Mouse (Mus musculus): ENCODE data around the gene Car6. TPM values are rescaled to one million over a fixed set of nuclear protein-coding genes. Genes with fewer than 3 reads are reported as not detected.

Car6 gene
- polyA plus RNA-seq, 1 experiment from 2014 or later: 0.33 TPM

GRCm38 (mm10) chr4:150213910-150214309 is 12.8 kb upstream of the Car6 start:
- H3K27ac ChIP-seq: no peak overlapping the region
- H3K27me3 ChIP-seq: no peaks in the 10 kb centered on the region
- H3K4me2 ChIP-seq: no peak overlapping the region
- 38% methylated on average over 5 of the region's 5 CpGs for WGBS
- no peaks in the 10 kb centered on the region for H3K9me3 ChIP-seq
- H3K36me3 ChIP-seq: no peaks in the 10 kb centered on the region
- peaks cover 7% of the 10 kb centered on the region for H3K4me1 ChIP-seq (replicated peaks)
- no peak for ATAC-seq (ENCODE audit: insufficient number of reproducible peaks, insufficient read depth, low FRiP score, low TSS enrichment, low read depth)
- H3K4me3 ChIP-seq (replicated peaks): no peak overlapping the region
- H3K9ac ChIP-seq (replicated peaks): no peak overlapping the region

- Histone ChIP-seq H3K4me1 (replicated peaks) (peaks cover 7% of the 10 kb centered on the region), H3K9me3 (no peaks in the 10 kb centered on the region), H3K27me3 (no peaks in the 10 kb centered on the region), H3K9ac (replicated peaks) (0 out of 2 replicates have a peak overlapping the region, but pooled peaks have one; percentile 27), H3K4me3 (replicated peaks) (peak overlapping the region; percentile 38), H3K4me2 (peak overlapping the region; percentile 61), H3K36me3 (no peaks in the 10 kb centered on the region), H3K27ac (peak overlapping the region; percentile 70)
- 2% methylated on average over 15 of the region's 15 CpGs for WGBS
- peak; percentile 80; the same call in 1 of the 2 replicates for ATAC-seq (ENCODE audit: insufficient number of reproducible peaks, insufficient read depth, low FRiP score, low TSS enrichment, low read depth)
These were observed 11.4 kb upstream of the Car6 start for GRCm38 (mm10) chr4:150212553-150212971.

GRCm38 (mm10) chr4:150211930-150212552 is 10.9 kb upstream of the Car6 start:
- Histone ChIP-seq H3K4me3 (replicated peaks) (peak overlapping the region; percentile 38), H3K36me3 (no peaks in the 10 kb centered on the region), H3K4me2 (peak overlapping the region; percentile 61), H3K27ac (no peak overlapping the region), H3K9me3 (no peaks in the 10 kb centered on the region), H3K4me1 (replicated peaks) (peaks cover 7% of the 10 kb centered on the region), H3K27me3 (no peaks in the 10 kb centered on the region), H3K9ac (replicated peaks) (no peak overlapping the region)
- 51% methylated on average over 10 of the region's 10 CpGs for WGBS
- no peak for ATAC-seq (ENCODE audit: insufficient number of reproducible peaks, insufficient read depth, low FRiP score, low TSS enrichment, low read depth)

DNA sequence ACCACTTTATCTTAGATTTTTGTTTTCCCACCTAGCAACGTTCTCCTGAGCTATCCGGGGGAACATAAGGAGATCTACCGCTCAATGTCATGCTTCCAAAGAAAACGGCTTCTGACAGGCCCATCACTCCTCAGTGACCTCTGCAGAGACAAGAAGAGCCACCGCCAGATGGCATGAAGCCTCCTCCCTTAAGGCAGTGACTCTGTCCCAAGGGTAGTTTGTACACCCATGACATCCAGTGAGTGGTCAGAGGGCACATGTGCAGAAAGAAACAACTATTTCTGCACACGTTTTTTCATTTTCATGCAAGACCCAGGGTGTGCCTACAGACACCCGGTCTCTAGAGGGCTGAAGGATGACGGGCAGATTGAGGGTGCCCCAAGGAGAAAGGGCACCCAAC is 9.2 kb upstream of the Car6 start:
- Histone ChIP-seq H3K27ac (no peak overlapping the region), H3K27me3 (no peaks in the 10 kb centered on the region), H3K9me3 (no peaks in the 10 kb centered on the region), H3K4me2 (no peak overlapping the region), H3K36me3 (no peaks in the 10 kb centered on the region), H3K9ac (replicated peaks) (no peak overlapping the region), H3K4me3 (replicated peaks) (no peak overlapping the region), H3K4me1 (replicated peaks) (peaks cover 7% of the 10 kb centered on the region)
- WGBS: 87% methylated on average over 8 of the region's 8 CpGs
- ATAC-seq (ENCODE audit: insufficient number of reproducible peaks, insufficient read depth, low FRiP score, low TSS enrichment, low read depth): no peak

- no peaks in the 10 kb centered on the region for H3K9me3 ChIP-seq
- H3K4me3 ChIP-seq (replicated peaks): no peak overlapping the region
- H3K9ac ChIP-seq (replicated peaks): no peak overlapping the region
- H3K4me2 ChIP-seq: no peak overlapping the region
- no peak for ATAC-seq (ENCODE audit: insufficient number of reproducible peaks, insufficient read depth, low FRiP score, low TSS enrichment, low read depth)
- H3K27ac ChIP-seq: no peak overlapping the region
- no peaks in the 10 kb centered on the region for H3K27me3 ChIP-seq
- H3K36me3 ChIP-seq: no peaks in the 10 kb centered on the region
- 91% methylated on average over 5 of the region's 5 CpGs for WGBS
- H3K4me1 ChIP-seq (replicated peaks): peaks cover 7% of the 10 kb centered on the region
These were observed 8.6 kb upstream of the Car6 start for GRCm38 (mm10) chr4:150209751-150210150.

GRCm38 (mm10) chr4:150204877-150205276 is 3.7 kb upstream of the Car6 start:
- 86% methylated on average over 3 of the region's 3 CpGs for WGBS
- ATAC-seq (ENCODE audit: insufficient number of reproducible peaks, insufficient read depth, low FRiP score, low TSS enrichment, low read depth): no peak
- no peaks in the 10 kb centered on the region for H3K9me3 ChIP-seq
- H3K4me3 ChIP-seq (replicated peaks): no peak overlapping the region
- H3K36me3 ChIP-seq: no peaks in the 10 kb centered on the region
- H3K27me3 ChIP-seq: no peaks in the 10 kb centered on the region
- no peak overlapping the region for H3K9ac ChIP-seq (replicated peaks)
- H3K4me2 ChIP-seq: no peak overlapping the region
- H3K4me1 ChIP-seq (replicated peaks): no peaks in the 10 kb centered on the region
- H3K27ac ChIP-seq: no peak overlapping the region

DNA sequence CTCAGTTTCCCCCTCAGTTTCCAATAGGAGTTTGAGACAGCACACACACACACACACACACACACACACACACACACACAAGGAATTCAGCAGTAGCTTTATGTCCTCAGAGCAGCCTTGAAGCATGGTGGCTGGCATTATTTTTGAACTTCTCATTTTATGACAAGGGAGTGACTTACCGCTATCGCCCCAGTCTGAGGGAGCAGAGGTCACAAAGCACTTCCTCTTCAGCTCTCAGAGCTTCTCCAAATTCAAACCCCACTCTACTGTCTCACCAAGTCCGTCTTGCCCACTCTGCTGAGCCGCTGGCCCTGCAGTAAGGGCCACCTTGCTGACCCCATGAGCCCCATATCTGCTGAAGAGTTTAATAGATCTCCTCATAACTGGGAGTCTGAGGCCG is 1.6 kb upstream of the Car6 start:
- Histone ChIP-seq H3K36me3 (no peaks in the 10 kb centered on the region), H3K4me1 (replicated peaks) (no peaks in the 10 kb centered on the region), H3K4me3 (replicated peaks) (no peak overlapping the region), H3K4me2 (no peak overlapping the region), H3K9me3 (no peaks in the 10 kb centered on the region), H3K27ac (no peak overlapping the region), H3K27me3 (no peaks in the 10 kb centered on the region), H3K9ac (replicated peaks) (no peak overlapping the region)
- ATAC-seq (ENCODE audit: insufficient number of reproducible peaks, insufficient read depth, low FRiP score, low TSS enrichment, low read depth): no peak
- WGBS: 86% methylated on average over 5 of the region's 5 CpGs

GRCm38 (mm10) chr4:150198268-150198667 is 2.9 kb downstream of the Car6 start:
- Histone ChIP-seq H3K4me3 (replicated peaks) (no peak overlapping the region), H3K4me2 (no peak overlapping the region), H3K9me3 (no peaks in the 10 kb centered on the region), H3K27ac (no peak overlapping the region), H3K4me1 (replicated peaks) (no peaks in the 10 kb centered on the region), H3K9ac (replicated peaks) (no peak overlapping the region), H3K27me3 (no peaks in the 10 kb centered on the region), H3K36me3 (no peaks in the 10 kb centered on the region)
- WGBS: 71% methylated on average over 9 of the region's 9 CpGs
- no peak for ATAC-seq (ENCODE audit: insufficient number of reproducible peaks, insufficient read depth, low FRiP score, low TSS enrichment, low read depth)

GRCm38 (mm10) chr4:150193915-150194314 is 7.2 kb downstream of the Car6 start:
- Histone ChIP-seq H3K9me3 (no peaks in the 10 kb centered on the region), H3K27me3 (no peaks in the 10 kb centered on the region), H3K9ac (replicated peaks) (no peak overlapping the region), H3K27ac (no peak overlapping the region), H3K36me3 (no peaks in the 10 kb centered on the region), H3K4me1 (replicated peaks) (no peaks in the 10 kb centered on the region), H3K4me3 (replicated peaks) (no peak overlapping the region), H3K4me2 (no peak overlapping the region)
- no peak for ATAC-seq (ENCODE audit: insufficient number of reproducible peaks, insufficient read depth, low FRiP score, low TSS enrichment, low read depth)
- 40% methylated on average over 1 of the region's 1 CpGs for WGBS

DNA sequence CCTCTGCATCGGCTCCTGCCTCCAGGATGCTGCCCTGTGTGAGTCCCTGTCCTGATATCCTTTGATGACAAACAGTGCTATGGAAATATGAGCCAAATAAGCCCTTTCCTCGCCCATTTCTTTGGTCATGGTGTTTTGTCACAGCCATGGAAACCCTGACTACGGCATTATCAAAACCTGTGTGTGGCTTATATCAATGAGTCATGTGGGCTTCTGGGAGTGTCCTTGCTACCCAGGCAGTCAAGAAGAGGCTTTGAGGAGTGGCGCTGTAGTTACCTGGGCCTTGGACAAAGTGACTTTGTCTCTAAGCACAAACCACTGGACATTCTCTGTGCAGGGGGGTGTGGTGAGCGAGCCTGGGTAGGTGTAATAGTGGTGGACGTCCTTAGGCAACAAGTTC is 8.9 kb downstream of the Car6 start:
- Histone ChIP-seq H3K27ac (no peak overlapping the region), H3K4me3 (replicated peaks) (no peak overlapping the region), H3K4me1 (replicated peaks) (no peaks in the 10 kb centered on the region), H3K9ac (replicated peaks) (no peak overlapping the region), H3K4me2 (no peak overlapping the region), H3K27me3 (no peaks in the 10 kb centered on the region), H3K36me3 (no peaks in the 10 kb centered on the region), H3K9me3 (no peaks in the 10 kb centered on the region)
- ATAC-seq (ENCODE audit: insufficient number of reproducible peaks, insufficient read depth, low FRiP score, low TSS enrichment, low read depth): no peak
- 79% methylated on average over 6 of the region's 6 CpGs for WGBS

DNA sequence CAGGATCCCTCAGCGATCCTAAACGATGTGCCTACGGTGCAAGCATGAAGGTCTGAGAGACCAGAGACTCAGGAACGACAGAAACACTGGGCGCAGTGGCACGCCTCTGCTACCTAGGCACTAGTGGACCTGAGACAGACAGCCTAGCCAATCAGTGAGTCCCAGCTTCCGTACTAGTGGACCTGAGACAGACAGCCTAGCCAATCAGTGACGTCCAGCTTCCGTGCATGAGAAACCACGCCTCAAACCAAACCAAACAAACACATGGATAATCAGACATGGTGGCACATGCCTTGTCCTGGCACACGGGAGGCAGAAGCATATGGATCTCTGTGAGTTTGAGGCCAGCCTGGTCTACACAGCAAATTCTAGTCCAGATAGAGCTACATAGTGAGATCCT is 12.9 kb downstream of the Car6 start:
- H3K4me3 ChIP-seq (replicated peaks): no peak overlapping the region
- no peaks in the 10 kb centered on the region for H3K4me1 ChIP-seq (replicated peaks)
- H3K36me3 ChIP-seq: no peaks in the 10 kb centered on the region
- peak overlapping the region; percentile 20 for H3K4me2 ChIP-seq
- no peaks in the 10 kb centered on the region for H3K9me3 ChIP-seq
- no peaks in the 10 kb centered on the region for H3K27me3 ChIP-seq
- H3K9ac ChIP-seq (replicated peaks): no peak overlapping the region
- WGBS: 48% methylated on average over 11 of the region's 11 CpGs
- ATAC-seq (ENCODE audit: insufficient number of reproducible peaks, insufficient read depth, low FRiP score, low TSS enrichment, low read depth): no peak
- no peak overlapping the region for H3K27ac ChIP-seq

- peaks cover 14% of the 10 kb centered on the region; the same call in 1 of the 2 replicates for H3K4me1 ChIP-seq (replicated peaks)
- no peaks in the 10 kb centered on the region for H3K36me3 ChIP-seq
- no peaks in the 10 kb centered on the region for H3K27me3 ChIP-seq
- H3K27ac ChIP-seq: no peak overlapping the region
- H3K9me3 ChIP-seq: 0 out of 2 replicates have a peak, but pooled peaks cover 3% of the 10 kb centered on the region
- H3K9ac ChIP-seq (replicated peaks): no peak overlapping the region
- ATAC-seq (ENCODE audit: insufficient number of reproducible peaks, insufficient read depth, low FRiP score, low TSS enrichment, low read depth): no peak
- H3K4me3 ChIP-seq (replicated peaks): no peak overlapping the region
- H3K4me2 ChIP-seq: no peak overlapping the region
- 88% methylated on average over 7 of the region's 7 CpGs for WGBS
These were observed 19.8 kb downstream of the Car6 start for GRCm38 (mm10) chr4:150181304-150181703.

Measured in limb, embryonic 12.5 days (tissue).